Mouse (Mus musculus) E14TG2a.4 (cell line): Measurements from ENCODE around the gene Astn1.

Experiments
- H3K27me3 ChIP-seq: 2 replicates; pipeline ENCODE4 v1.6.1; 2014; ENCODE audit warnings: low read length, control low read depth; ENCODE audit not compliant: insufficient read depth
- H3K36me3 ChIP-seq: 2 replicates; pipeline ENCODE4 v1.6.1; 2014; ENCODE audit warnings: low read length, control low read depth; ENCODE audit not compliant: insufficient read depth
- H3K4me1 ChIP-seq: replicated peaks from 2 replicates; pipeline ENCODE4 v1.6.1; 2014; ENCODE audit warnings: low read depth, low read length, control low read depth
- H3K4me3 ChIP-seq: replicated peaks from 2 replicates; pipeline ENCODE4 v1.5.1; 2014; ENCODE audit warnings: mild to moderate bottlenecking, low read length
- H3K9me3 ChIP-seq: 2 replicates; pipeline ENCODE4 v1.6.1; 2014; ENCODE audit warnings: low read length, control low read depth
- CTCF ChIP-seq: conservative IDR thresholded peaks from 2 replicates; pipeline ENCODE4 v1.5.1; 2014; ENCODE audit warnings: low read length
- NANOG ChIP-seq: IDR thresholded peaks from 2 replicates; pipeline ENCODE4 v1.6.1; 2014; ENCODE audit warnings: borderline replicate concordance, low read length, mixed read lengths
- POU5F1 ChIP-seq: IDR thresholded peaks from 2 replicates; pipeline ENCODE4 v1.6.1; 2014; ENCODE audit warnings: low read length, borderline replicate concordance

The Astn1 gene

DNA sequence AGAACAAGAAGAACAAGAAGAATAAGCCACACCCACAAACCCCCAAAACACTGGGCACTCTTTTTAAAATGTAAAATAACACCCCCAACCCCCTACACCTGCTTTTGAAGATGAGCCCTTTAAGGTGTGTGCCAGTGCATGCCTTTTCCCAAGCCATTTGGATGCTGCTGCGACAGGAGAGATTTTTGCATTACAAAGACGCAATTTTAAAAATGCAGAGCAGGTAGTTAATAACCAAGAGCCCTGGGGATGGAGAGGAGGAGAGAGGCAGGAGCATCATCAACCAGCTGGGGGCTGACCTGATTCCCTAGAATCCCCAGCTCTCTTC is at the start of gene Astn1:
TSS of gene Astn1 (plus strand) at position 310 of the 328 bp plus-strand sequence.
- H3K9me3 ChIP-seq, result no peaks in the 10 kb centered on the region
- H3K4me1 ChIP-seq, result peaks cover 4% of the 10 kb centered on the region
- peaks cover 36% of the 10 kb centered on the region for H3K27me3 ChIP-seq
- no peaks in the 10 kb centered on the region for H3K36me3 ChIP-seq
- TF ChIP-seq CTCF (no peak), POU5F1 (peak; percentile 76; the same call in 1 of the 2 replicates), NANOG (no peak)
- peak within 1 kb of the TSS; percentile 74 for H3K4me3 ChIP-seq

DNA sequence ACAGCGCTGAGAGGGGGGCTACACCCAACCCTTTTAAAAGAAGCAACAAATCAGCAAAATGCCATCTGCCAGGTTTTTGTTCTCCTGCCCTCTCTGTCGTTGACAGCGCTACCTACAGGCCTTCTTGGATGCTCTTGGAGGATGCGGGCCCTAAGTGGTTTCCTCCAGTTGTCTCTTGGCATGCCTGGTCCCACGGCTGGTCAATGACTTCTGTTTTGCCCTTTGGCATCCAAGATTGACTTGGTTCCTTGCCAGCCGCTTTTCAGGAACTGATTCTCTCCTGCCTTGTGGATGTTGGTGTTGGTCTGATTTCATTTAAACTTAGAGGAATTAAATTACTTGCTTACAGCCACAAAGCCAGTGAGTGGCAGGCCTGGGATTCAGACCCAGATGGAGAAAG is 38.7 kb upstream of the Astn1 start:
- no peaks in the 10 kb centered on the region for H3K4me1 ChIP-seq
- no peaks in the 10 kb centered on the region for H3K9me3 ChIP-seq
- no peaks in the 10 kb centered on the region for H3K36me3 ChIP-seq
- TF ChIP-seq CTCF (no peak), POU5F1 (no peak), NANOG (no peak)
- H3K27me3 ChIP-seq, result no peaks in the 10 kb centered on the region
- no peak overlapping the region for H3K4me3 ChIP-seq

DNA sequence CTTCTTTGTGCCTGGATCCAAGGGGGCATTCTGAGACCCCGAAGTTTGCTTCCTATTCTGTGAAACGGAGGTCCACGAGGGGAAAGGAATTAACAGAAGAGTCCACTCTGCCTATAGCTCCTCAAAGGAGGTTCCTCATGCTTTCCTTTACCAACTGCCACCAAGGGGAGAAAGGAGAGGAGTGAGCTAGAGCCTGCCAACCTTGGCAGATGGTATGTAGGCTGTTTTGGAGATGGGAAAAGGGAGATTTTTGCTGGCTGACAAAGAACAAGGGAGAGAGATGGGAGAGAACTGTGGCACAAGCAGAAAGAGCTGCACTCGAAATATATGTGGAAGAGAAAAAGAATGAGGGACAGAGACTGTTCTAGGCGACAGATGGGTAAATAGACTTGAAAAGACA is 33.9 kb upstream of the Astn1 start:
- Histone ChIP-seq H3K4me3 (no peak overlapping the region), H3K9me3 (no peaks in the 10 kb centered on the region; the same call in 1 of the 2 replicates), H3K4me1 (no peaks in the 10 kb centered on the region), H3K27me3 (no peaks in the 10 kb centered on the region; the same call in 1 of the 2 replicates), H3K36me3 (no peaks in the 10 kb centered on the region)
- TF ChIP-seq CTCF, result no peak
- no peak for TF ChIP-seq NANOG
- TF ChIP-seq POU5F1, result no peak

DNA sequence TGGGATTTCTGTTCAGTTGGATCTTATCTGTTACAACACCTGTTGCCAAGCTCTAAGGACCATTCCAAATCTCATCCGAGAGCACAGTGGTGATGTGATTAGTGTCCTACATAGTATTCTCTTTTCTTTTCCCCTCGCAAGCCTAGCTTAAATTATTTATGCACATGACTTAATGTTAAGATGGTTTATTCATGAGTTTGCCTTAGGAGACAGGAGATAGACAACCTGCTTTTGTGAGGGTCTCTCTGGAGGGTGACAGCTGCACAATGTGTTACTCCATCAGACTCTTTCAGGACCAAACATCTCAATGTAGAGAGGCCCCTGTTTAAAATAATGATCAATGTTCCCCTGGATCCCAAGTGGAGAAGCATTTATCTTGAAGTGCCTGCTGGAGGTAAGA is 33.2 kb upstream of the Astn1 start:
- no peak for TF ChIP-seq POU5F1
- no peak for TF ChIP-seq NANOG
- TF ChIP-seq CTCF, result no peak
- Histone ChIP-seq H3K4me3 (no peak overlapping the region), H3K27me3 (no peaks in the 10 kb centered on the region; the same call in 1 of the 2 replicates), H3K4me1 (no peaks in the 10 kb centered on the region), H3K36me3 (no peaks in the 10 kb centered on the region), H3K9me3 (no peaks in the 10 kb centered on the region; the same call in 1 of the 2 replicates)

- Histone ChIP-seq H3K9me3 (no peaks in the 10 kb centered on the region), H3K36me3 (no peaks in the 10 kb centered on the region), H3K4me1 (no peaks in the 10 kb centered on the region), H3K27me3 (no peaks in the 10 kb centered on the region), H3K4me3 (no peak overlapping the region)
- TF ChIP-seq NANOG (no peak), CTCF (no peak), POU5F1 (no peak)
These were observed 18.8 kb upstream of the Astn1 start for GRCm38 (mm10) chr1:158343243-158343714.

- Histone ChIP-seq H3K4me1 (peaks cover 10% of the 10 kb centered on the region), H3K9me3 (no peaks in the 10 kb centered on the region), H3K36me3 (no peaks in the 10 kb centered on the region), H3K27me3 (peaks cover 46% of the 10 kb centered on the region), H3K4me3 (no peak overlapping the region)
- TF ChIP-seq CTCF (no peak), POU5F1 (no peak), NANOG (no peak)
These were observed 8.3 kb upstream of the Astn1 start for GRCm38 (mm10) chr1:158353656-158354371.

- Histone ChIP-seq H3K27me3 (peaks cover 49% of the 10 kb centered on the region), H3K9me3 (no peaks in the 10 kb centered on the region), H3K4me1 (peaks cover 10% of the 10 kb centered on the region), H3K4me3 (peak overlapping the region; percentile 79), H3K36me3 (no peaks in the 10 kb centered on the region)
- TF ChIP-seq POU5F1 (no peak), NANOG (no peak), CTCF (no peak)
These were observed 6.7 kb upstream of the Astn1 start for GRCm38 (mm10) chr1:158355177-158356050.

GRCm38 (mm10) chr1:158356051-158356461 is 6.0 kb upstream of the Astn1 start, which contains the start of gene Brinp2:
Gene Brinp2 (minus strand): TSS chr1:158356326.
- H3K36me3 ChIP-seq, result no peaks in the 10 kb centered on the region
- TF ChIP-seq NANOG (no peak), POU5F1 (peak; percentile 88)
- H3K4me1 ChIP-seq, result peaks cover 10% of the 10 kb centered on the region

More at GRCm38 (mm10) chr1:158356051-158356461, 6.0 kb upstream of the Astn1 start, which contains the start of gene Brinp2:
- H3K4me3 ChIP-seq, result peak within 1 kb of the TSS; percentile 79
- H3K9me3 ChIP-seq, result no peaks in the 10 kb centered on the region
- peaks cover 49% of the 10 kb centered on the region for H3K27me3 ChIP-seq
